Mouse (Mus musculus) Patski (cell line): ENCODE data around the gene Slc25a22. TPM values are rescaled to one million over a fixed set of nuclear protein-coding genes. Genes with fewer than 3 reads are reported as not detected.

Source experiments
- ATAC-seq: fragments of 100-300 bp; one replicate; pipeline ENCODE4 v1.8.0; 2021
- CTCF ChIA-PET: fragments of 350-600 bp; sonication (Branson Sonifier 250); formaldehyde crosslinking; loops from one replicate; lab custom pipeline; 2022; ENCODE audit warnings: inconsistent platforms; lab: Charles Lee
- POLR2A ChIA-PET: fragments of 350-600 bp; sonication (Branson Sonifier 250); formaldehyde crosslinking; loops from one replicate; lab custom pipeline; 2022; ENCODE audit warnings: antibody characterized with exemption, inconsistent platforms; lab: Charles Lee
- DNase-seq: peaks from one replicate; pipeline ENCODE4 v3.0.0-alpha.2; 2011; ENCODE audit warnings: low read depth, low spot score
- H3K27me3 ChIP-seq: fragments of 371-371 bp; one replicate; pipeline ENCODE4 v1.5.1; 2021
- CTCF ChIP-seq: fragments of 100-300 bp; IDR thresholded peaks from one replicate; pipeline ENCODE4 v1.5.1; 2021
- in situ Hi-C: fragments of 300-500 bp; cut with MboI; formaldehyde crosslinking; loops from 3 replicates; pipeline ENCODE4 v1.11.1; 2018; ENCODE audit warnings: low pct_unique_long_range_greater_than_20kb, mixed read lengths
- polyA plus RNA-seq: library from polyadenylated mRNA; unstranded; gene quantifications from one replicate; pipeline ENCODE4 v1.2.3, GENCODE M21; 2021

Slc25a22 gene
- polyA plus RNA-seq, 1 experiment from 2014 or later: 20.6 TPM

- ChIA-PET POLR2A (interaction anchor here (0.6 to 1.5 kb wide), 2 partner anchors 55 to 273 kb away, joined by 3 to 5 read pairs; partner anchors contain the start of gene Eps8l2), CTCF (interaction anchor here (0.7 to 4.6 kb wide), 13 partner anchors 10 to 76 kb away, joined by 3 to 19 read pairs (median 7); partner anchors contain the start of genes Deaf1 and Tmem80)
- no peak for DNase-seq
- in situ Hi-C loops: no loop called here
- no peaks in the 10 kb centered on the region for H3K27me3 ChIP-seq
- TF ChIP-seq CTCF: no peak
- ATAC-seq: no peak
Measured at GRCm38 (mm10) chr7:141394158-141394557, 43.5 kb downstream of the Slc25a22 start.

- ChIA-PET CTCF (interaction anchor here (1.3 to 4.6 kb wide), 7 partner anchors 10 to 54 kb away, joined by 5 to 19 read pairs (median 7); partner anchors contain the start of gene Eps8l2), POLR2A (interaction anchor here (0.6 to 2.6 kb wide), 6 partner anchors 13 to 59 kb away, joined by 3 to 10 read pairs (median 4); partner anchors contain the start of gene Eps8l2)
- DNase-seq (peak; percentile 38), ATAC-seq (peak; percentile 28)
- no peaks in the 10 kb centered on the region for H3K27me3 ChIP-seq
- in situ Hi-C loops: no loop called here
- TF ChIP-seq CTCF: no peak
Measured at GRCm38 (mm10) chr7:141392552-141393222, 45.0 kb downstream of the Slc25a22 start.

- in situ Hi-C loops: no loop called here
Measured at GRCm38 (mm10) chr7:141391625-141392551, 45.8 kb downstream of the Slc25a22 start, which contains the start of gene Taldo1. TSS of gene Taldo1 (plus strand) at chr7:141392199.

GRCm38 (mm10) chr7:141390326-141391259 is 47.1 kb downstream of the Slc25a22 start:
- CTCF ChIA-PET: interaction anchor here (1.0 to 2.0 kb wide), 3 partner anchors 17 to 214 kb away, joined by 3 to 10 read pairs (median 3); no protein-coding TSS in a partner anchor
- in situ Hi-C loops: no loop called here
- POLR2A ChIA-PET: interaction anchor here (0.6 to 2.6 kb wide), 9 partner anchors 13 to 456 kb away, joined by 3 to 10 read pairs (median 5); no protein-coding TSS in a partner anchor
- H3K27me3 ChIP-seq: no peaks in the 10 kb centered on the region
- ATAC-seq: no peak
- no peak for DNase-seq
- no peak for TF ChIP-seq CTCF

More at GRCm38 (mm10) chr7:141391625-141392551, 45.8 kb downstream of the Slc25a22 start, which contains the start of gene Taldo1:
- peak; percentile 81 for ATAC-seq
- no peak for TF ChIP-seq CTCF
- ChIA-PET CTCF (interaction anchor here (1.0 to 4.6 kb wide), 9 partner anchors 9 to 215 kb away, joined by 3 to 19 read pairs (median 7); partner anchors contain the start of gene Eps8l2), POLR2A (interaction anchor here (0.6 to 2.6 kb wide), 8 partner anchors 14 to 75 kb away, joined by 3 to 10 read pairs (median 4); partner anchors contain the start of gene Eps8l2)
- DNase-seq: peak; percentile 64
- no peaks in the 10 kb centered on the region for H3K27me3 ChIP-seq

- CTCF ChIA-PET: interaction anchor here (2.2 kb wide), 1 partner anchor 10 kb away, joined by 8 read pairs; no protein-coding TSS in a partner anchor
- DNase-seq: no peak
- H3K27me3 ChIP-seq: no peaks in the 10 kb centered on the region
- in situ Hi-C loops: no loop called here
- POLR2A ChIA-PET: interaction anchor here (1.2 kb wide), 1 partner anchor 23 kb away, joined by 3 read pairs; no protein-coding TSS in a partner anchor
- no peak for ATAC-seq
- TF ChIP-seq CTCF: no peak
Measured at GRCm38 (mm10) chr7:141388487-141389109, 49.1 kb downstream of the Slc25a22 start.

- DNase-seq (no peak), ATAC-seq (no peak)
- ChIA-PET POLR2A (interaction anchor here (0.6 to 1.2 kb wide), 2 partner anchors 22 to 72 kb away, joined by 3 to 4 read pairs; no protein-coding TSS in a partner anchor), CTCF (interaction anchor here (2.2 kb wide), 1 partner anchor 10 kb away, joined by 8 read pairs; no protein-coding TSS in a partner anchor)
- no peak for TF ChIP-seq CTCF
- H3K27me3 ChIP-seq: no peaks in the 10 kb centered on the region
- in situ Hi-C loops: no loop called here
Measured at GRCm38 (mm10) chr7:141387807-141388486, 49.7 kb downstream of the Slc25a22 start.

GRCm38 (mm10) chr7:141381068-141381835 is 56.4 kb downstream of the Slc25a22 start:
- H3K27me3 ChIP-seq: no peaks in the 10 kb centered on the region
- no peak for TF ChIP-seq CTCF
- no peak for ATAC-seq
- POLR2A ChIA-PET: no interaction called here
- no peak for DNase-seq
- CTCF ChIA-PET: interaction anchor here (1.7 to 2.0 kb wide), 2 partner anchors 11 to 13 kb away, joined by 5 to 7 read pairs; partner anchors contain the start of gene Taldo1
- in situ Hi-C loops: no loop called here

Other genes with a start within 250 kb of the Slc25a22 start
- 80.1 TPM for gene Hras, start 243.9 kb downstream of the Slc25a22 start, polyA plus RNA-seq
- 13.7 TPM for gene Lrrc56, start 243.7 kb downstream of the Slc25a22 start, polyA plus RNA-seq
- 4.5 TPM for gene Lmntd2, start 223.8 kb downstream of the Slc25a22 start, polyA plus RNA-seq
- 48.3 TPM for gene Rassf7, start 222.0 kb downstream of the Slc25a22 start, polyA plus RNA-seq
- 68.6 TPM for gene Phrf1, start 209.1 kb downstream of the Slc25a22 start, polyA plus RNA-seq
- gene Irf7, start 171.4 kb downstream of the Slc25a22 start, polyA plus RNA-seq: 10.5 TPM
- gene Cdhr5, start 161.1 kb downstream of the Slc25a22 start, polyA plus RNA-seq: not detected
- not detected for gene Sct, start 158.8 kb downstream of the Slc25a22 start, polyA plus RNA-seq
- not detected for gene Drd4, start 145.9 kb downstream of the Slc25a22 start, polyA plus RNA-seq
- gene Deaf1, start 110.2 kb downstream of the Slc25a22 start, polyA plus RNA-seq: 62.1 TPM
- 34.0 TPM for gene Tmem80, start 110.2 kb downstream of the Slc25a22 start, polyA plus RNA-seq
- gene Eps8l2, start 99.0 kb downstream of the Slc25a22 start, polyA plus RNA-seq: 114 TPM
- 512 TPM for gene Taldo1, start 45.7 kb downstream of the Slc25a22 start, polyA plus RNA-seq
- 38.7 TPM for gene Gatd1, start 23.8 kb downstream of the Slc25a22 start, polyA plus RNA-seq
- 0.04 TPM for gene Cend1, start 8.4 kb downstream of the Slc25a22 start, polyA plus RNA-seq
- gene Pidd1, start 6.1 kb upstream of the Slc25a22 start, polyA plus RNA-seq: 4.9 TPM
- 1,558 TPM for gene Rplp2, start 9.5 kb upstream of the Slc25a22 start, polyA plus RNA-seq
- 90.7 TPM for gene Pnpla2, start 17.3 kb upstream of the Slc25a22 start, polyA plus RNA-seq
- 9.9 TPM for gene Cracr2b, start 23.2 kb upstream of the Slc25a22 start, polyA plus RNA-seq
- gene Cd151, start 29.5 kb upstream of the Slc25a22 start, polyA plus RNA-seq: 551 TPM
- 55.2 TPM for gene Polr2l, start 37.2 kb upstream of the Slc25a22 start, polyA plus RNA-seq
- gene Tspan4, start 37.3 kb upstream of the Slc25a22 start, polyA plus RNA-seq: 479 TPM
- gene Chid1, start 102.0 kb upstream of the Slc25a22 start, polyA plus RNA-seq: 41.6 TPM
- gene Ap2a2, start 124.3 kb upstream of the Slc25a22 start, polyA plus RNA-seq: 76.4 TPM
- 0.05 TPM for gene Muc6, start 217.4 kb upstream of the Slc25a22 start, polyA plus RNA-seq